Mouse (Mus musculus): ENCODE results near the gene Col5a3.

DNA sequence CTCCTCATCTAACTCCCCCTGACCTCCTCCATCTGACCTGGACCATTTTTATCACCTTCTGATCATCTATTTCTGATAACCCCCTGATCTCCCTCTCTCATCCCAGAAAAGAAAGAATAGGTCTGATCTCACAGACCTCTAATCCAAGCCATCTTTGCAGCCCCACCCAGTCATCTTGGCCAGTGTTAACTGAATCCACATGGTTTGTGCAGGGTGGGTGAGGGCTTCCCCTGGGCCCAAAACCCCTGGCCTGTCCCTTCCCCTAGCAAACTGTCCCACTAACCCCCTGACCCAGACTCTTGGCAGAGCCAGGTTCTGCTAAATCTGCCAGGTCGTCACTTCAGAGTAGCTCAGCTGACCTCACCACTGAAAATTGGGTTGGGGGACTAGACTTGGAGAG, 4.1 kb downstream of the Col5a3 start:
- no peak for TF ChIP-seq ZNF384 (IDR thresholded peaks at IDR 0.05; ENCODE audit: low read depth, low read length)
- no peak for TF ChIP-seq CHD2 (IDR thresholded peaks at IDR 0.05; ENCODE audit: low read depth, low read length)
- TF ChIP-seq ZC3H11A (IDR thresholded peaks at IDR 0.05; ENCODE audit: borderline replicate concordance, low read depth, low read length) = no peak
- TF ChIP-seq HCFC1 (IDR thresholded peaks at IDR 0.05; ENCODE audit: borderline replicate concordance, insufficient read depth, low read length) = no peak
- no peak for TF ChIP-seq MAFK (IDR thresholded peaks at IDR 0.05; ENCODE audit: insufficient read depth, low read depth, low read length)

All from ES-E14 (cell line).